Mouse (Mus musculus) limb, embryonic 14.5 days (tissue): ENCODE measurements at regions not wholly inside any gene's neighbourhood (a gene's known extent, or its start where the extent isn't known, plus 50 kb on each side); places are given as distances from the start of the nearest gene placed in this dataset.

Experiments
- ATAC-seq: fragments of 200-750 bp; cut with Nextera tagmentation; 2 replicates; pipeline ENCODE4 v1.8.0; 2017; ENCODE audit warnings: low read depth, moderate number of reproducible peaks, moderate TSS enrichment; ENCODE audit not compliant: low FRiP score
- DNase-seq: peaks from one replicate; pipeline ENCODE4 v3.0.0-alpha.2; 2015; ENCODE audit warnings: low spot score
- H3K27ac ChIP-seq: fragments of 300-500 bp; sonication (generic); replicated peaks from 2 replicates; pipeline ENCODE4 v1.5.1; 2014; ENCODE audit warnings: low read depth, mild to moderate bottlenecking, low read length, moderate library complexity, mixed read lengths
- H3K27me3 ChIP-seq: fragments of 300-500 bp; sonication (generic); 2 replicates; pipeline ENCODE4 v1.6.1; 2014; ENCODE audit warnings: low read length, mixed read lengths; ENCODE audit not compliant: control insufficient read depth, insufficient read depth
- H3K36me3 ChIP-seq: fragments of 300-500 bp; sonication (generic); 2 replicates; pipeline ENCODE4 v1.6.1; 2014; ENCODE audit warnings: mild to moderate bottlenecking, low read length, moderate library complexity, mixed read lengths; ENCODE audit not compliant: control insufficient read depth, insufficient read depth
- H3K4me1 ChIP-seq: fragments of 300-500 bp; sonication (generic); 2 replicates; pipeline ENCODE4 v1.6.1; 2014; ENCODE audit warnings: antibody characterized with exemption, low read length, mixed read lengths; ENCODE audit not compliant: control insufficient read depth, insufficient read depth
- H3K4me2 ChIP-seq: fragments of 300-500 bp; sonication (generic); replicated peaks from 2 replicates; pipeline ENCODE4 v1.6.1; 2014; ENCODE audit warnings: low read depth, mild to moderate bottlenecking, low read length, moderate library complexity; ENCODE audit not compliant: severe bottlenecking
- H3K4me3 ChIP-seq: fragments of 300-500 bp; sonication (generic); replicated peaks from 2 replicates; pipeline ENCODE4 v1.5.1; 2014; ENCODE audit warnings: low read length
- H3K9ac ChIP-seq: fragments of 300-500 bp; sonication (generic); 2 replicates; pipeline ENCODE4 v1.6.1; 2014; ENCODE audit warnings: mild to moderate bottlenecking, low read depth, low read length, moderate library complexity; ENCODE audit not compliant: severe bottlenecking
- H3K9me3 ChIP-seq: fragments of 300-500 bp; sonication (generic); 2 replicates; pipeline ENCODE4 v1.6.1; 2016; ENCODE audit warnings: low read length; ENCODE audit not compliant: control insufficient read depth
- POLR2A ChIP-seq: fragments of 200-500 bp; IDR thresholded peaks from 2 replicates; pipeline ENCODE4 v1.8.0; 2012; ENCODE audit warnings: inconsistent platforms, mild to moderate bottlenecking, moderate library complexity, borderline replicate concordance; ENCODE audit not compliant: insufficient read depth, insufficient read length; ENCODE audit errors: extremely low read depth
- WGBS: fragments of 180-500 bp; shearing (Covaris S2); extraction: QIAGEN DNeasy Blood & Tissue Kit; methylation state at CpG from one replicate; pipeline ENCODE4 v1.1.7; 2014; 5-methylcytosine and 5-hydroxymethylcytosine counted together

- H3K27ac ChIP-seq, result no peak overlapping the region
- TF ChIP-seq POLR2A, result no peak
- no peak overlapping the region for H3K9ac ChIP-seq
Measured at GRCm38 (mm10) chr1:34988225-34988624, 138.4 kb downstream of the Plekhb2 start.

GRCm38 (mm10) chr1:35000801-35001200 is 151.0 kb downstream of the Plekhb2 start:
- no peak for TF ChIP-seq POLR2A
- Histone ChIP-seq H3K9me3 (no peaks in the 10 kb centered on the region), H3K4me3 (no peak overlapping the region), H3K4me2 (no peak overlapping the region), H3K27ac (no peak overlapping the region), H3K36me3 (no peaks in the 10 kb centered on the region), H3K9ac (no peak overlapping the region), H3K27me3 (no peaks in the 10 kb centered on the region), H3K4me1 (no peaks in the 10 kb centered on the region)
- DNase-seq, result no peak
- no peak for ATAC-seq
- WGBS, result 82% methylated on average over 1 of the region's 1 CpGs

More at GRCm38 (mm10) chr1:34988225-34988624, 138.4 kb downstream of the Plekhb2 start:
- Histone ChIP-seq H3K36me3 (no peaks in the 10 kb centered on the region), H3K9me3 (no peaks in the 10 kb centered on the region), H3K4me1 (no peaks in the 10 kb centered on the region), H3K4me3 (no peak overlapping the region), H3K27me3 (no peaks in the 10 kb centered on the region), H3K4me2 (no peak overlapping the region)
- WGBS, result 72% methylated on average over 7 of the region's 7 CpGs
- no peak for DNase-seq
- ATAC-seq, result no peak

- H3K9ac ChIP-seq, result no peak overlapping the region
- no peak overlapping the region for H3K27ac ChIP-seq
- H3K27me3 ChIP-seq, result no peaks in the 10 kb centered on the region
- H3K4me1 ChIP-seq, result no peaks in the 10 kb centered on the region
- ATAC-seq (no peak), DNase-seq (peak; percentile 82)
- H3K4me2 ChIP-seq, result no peak overlapping the region
- 62% methylated on average over 4 of the region's 4 CpGs for WGBS
- H3K4me3 ChIP-seq, result no peak overlapping the region
- no peaks in the 10 kb centered on the region for H3K9me3 ChIP-seq
- no peaks in the 10 kb centered on the region for H3K36me3 ChIP-seq
- no peak for TF ChIP-seq POLR2A
Measured at GRCm38 (mm10) chr1:35017471-35017870, 167.7 kb downstream of the Plekhb2 start.

GRCm38 (mm10) chr1:35032619-35033018 is 182.8 kb downstream of the Plekhb2 start:
- Histone ChIP-seq H3K4me3 (no peak overlapping the region), H3K4me2 (no peak overlapping the region), H3K27ac (no peak overlapping the region), H3K36me3 (no peaks in the 10 kb centered on the region), H3K9me3 (no peaks in the 10 kb centered on the region), H3K27me3 (no peaks in the 10 kb centered on the region), H3K4me1 (no peaks in the 10 kb centered on the region), H3K9ac (no peak overlapping the region)
- no peak for DNase-seq
- WGBS, result 60% methylated on average over 4 of the region's 4 CpGs
- ATAC-seq, result no peak
- no peak for TF ChIP-seq POLR2A

- no peak for DNase-seq
- Histone ChIP-seq H3K4me3 (no peak overlapping the region), H3K36me3 (no peaks in the 10 kb centered on the region), H3K27me3 (no peaks in the 10 kb centered on the region), H3K9ac (no peak overlapping the region), H3K4me2 (no peak overlapping the region), H3K27ac (no peak overlapping the region), H3K4me1 (no peaks in the 10 kb centered on the region), H3K9me3 (no peaks in the 10 kb centered on the region)
- no peak for TF ChIP-seq POLR2A
- ATAC-seq, result no peak
- 86% methylated on average over 1 of the region's 1 CpGs for WGBS
Measured at GRCm38 (mm10) chr1:35072811-35073210, 223.0 kb downstream of the Plekhb2 start.

- Histone ChIP-seq H3K4me3 (no peak overlapping the region), H3K36me3 (no peaks in the 10 kb centered on the region), H3K27me3 (no peaks in the 10 kb centered on the region), H3K9ac (no peak overlapping the region), H3K27ac (no peak overlapping the region), H3K4me1 (no peaks in the 10 kb centered on the region), H3K4me2 (no peak overlapping the region), H3K9me3 (no peaks in the 10 kb centered on the region)
- WGBS, result 48% methylated on average over 1 of the region's 1 CpGs
- DNase-seq (no peak), ATAC-seq (no peak)
- TF ChIP-seq POLR2A, result no peak
Measured at GRCm38 (mm10) chr1:35094873-35095272, 245.1 kb downstream of the Plekhb2 start.
